Mouse (Mus musculus) kidney, adult 2 months (tissue): Measurements from ENCODE around the gene Gm17455.

ENCODE experiments used
- CTCF ChIP-seq: fragments of 200-500 bp; conservative IDR thresholded peaks from 2 replicates; pipeline ENCODE4 v1.5.1; 2011; ENCODE audit warnings: low read depth, mild to moderate bottlenecking, control low read depth, low read length, moderate library complexity, mixed read lengths; ENCODE audit not compliant: insufficient read depth, insufficient read length
- POLR2A ChIP-seq: fragments of 200-500 bp; IDR thresholded peaks from one replicate; pipeline ENCODE4 v1.6.1; 2011; ENCODE audit warnings: low read depth, low read length, control low read depth

GRCm38 (mm10) chr10:60443078-60443477, 43.6 kb downstream of the Gm17455 start:
- TF ChIP-seq CTCF (peak; percentile 37), POLR2A (no peak)
